Mouse (Mus musculus) liver, embryonic 14.5 days (tissue): ENCODE measurements around the gene Tulp2. TPM values are rescaled to one million over a fixed set of nuclear protein-coding genes. Genes with fewer than 3 reads are reported as not detected.
A peak's percentile ranks its signal among the peaks of the same experiment; 100 is the strongest.
"Not testable (repeated sequence)": the region's sequence is repeated elsewhere in the genome, so short reads cannot be mapped to it uniquely, and the experiment has no call there.

Experiments used
- ATAC-seq: fragments of 200-750 bp; cut with Nextera tagmentation; 2 replicates; pipeline ENCODE4 v1.8.0; 2017; ENCODE audit warnings: moderate number of reproducible peaks, mild to moderate bottlenecking, moderate library complexity; ENCODE audit not compliant: insufficient read depth
- DNase-seq, 3 experiments: peaks; one replicate each; pipeline ENCODE4 v3.0.0-alpha.2; 2012 to 2013; ENCODE audit warnings: low read depth in 3 of 3, low spot score in 3 of 3
- H3K27ac ChIP-seq: fragments of 300-500 bp; sonication (generic); 2 replicates; pipeline ENCODE4 v1.5.1; 2014; ENCODE audit warnings: moderate library complexity, mild to moderate bottlenecking, control low read depth, inconsistent platforms
- H3K27me3 ChIP-seq: fragments of 300-500 bp; sonication (generic); 2 replicates; pipeline ENCODE4 v1.6.1; 2014; ENCODE audit warnings: mild to moderate bottlenecking, low read length, moderate library complexity; ENCODE audit not compliant: control insufficient read depth, insufficient read depth
- H3K36me3 ChIP-seq: fragments of 300-500 bp; sonication (generic); replicated peaks from 2 replicates; pipeline ENCODE4 v1.6.1; 2014; ENCODE audit warnings: low read depth; ENCODE audit not compliant: control insufficient read depth, insufficient read depth
- H3K4me1 ChIP-seq, 2 experiments: fragments of 200-500 bp in 1 of 2; fragments of 300-500 bp in 1 of 2; sonication (generic) in 1 of 2; replicated peaks; 2 replicates each; pipeline ENCODE4 v1.6.1; 2012 to 2014; ENCODE audit warnings: antibody characterized with exemption in 1 of 2, inconsistent platforms in 1 of 2, low read length in 1 of 2; ENCODE audit not compliant: control insufficient read depth in 2 of 2, insufficient read depth in 2 of 2
- H3K4me2 ChIP-seq: fragments of 300-500 bp; sonication (generic); 2 replicates; pipeline ENCODE4 v1.6.1; 2014; ENCODE audit warnings: low read depth, mild to moderate bottlenecking, control low read depth, moderate library complexity
- H3K4me3 ChIP-seq, 2 experiments: fragments of 200-500 bp in 1 of 2; fragments of 300-500 bp in 1 of 2; sonication (generic) in 1 of 2; 2 replicates each; pipeline ENCODE4 v1.5.1; 2012 to 2014; ENCODE audit warnings: low read depth in 2 of 2, low read length in 2 of 2, mild to moderate bottlenecking in 2 of 2, control low read depth in 1 of 2, inconsistent platforms in 1 of 2, moderate library complexity in 1 of 2; ENCODE audit not compliant: insufficient read depth in 1 of 2
- H3K9ac ChIP-seq: fragments of 300-500 bp; sonication (generic); replicated peaks from 2 replicates; pipeline ENCODE4 v1.6.1; 2014; ENCODE audit warnings: mild to moderate bottlenecking, control low read depth, moderate library complexity
- H3K9me3 ChIP-seq: fragments of 300-500 bp; sonication (generic); 2 replicates; pipeline ENCODE4 v1.6.1; 2016; ENCODE audit warnings: low read length, mixed read lengths; ENCODE audit not compliant: control insufficient read depth
- CTCF ChIP-seq: IDR thresholded peaks from 2 replicates; pipeline ENCODE4 v1.5.1; 2016; ENCODE audit warnings: antibody characterized with exemption, low read depth, control low read depth
- EP300 ChIP-seq: IDR thresholded peaks from 2 replicates; pipeline ENCODE4 v1.6.1; 2016; ENCODE audit warnings: antibody characterized with exemption, low read depth
- WGBS: fragments of 180-500 bp; shearing (Covaris S2); extraction: QIAGEN DNeasy Blood & Tissue Kit; methylation state at CpG from one replicate; pipeline ENCODE4 v1.1.7; 2014; ENCODE audit not compliant: insufficient replicate concordance; 5-methylcytosine and 5-hydroxymethylcytosine counted together
- polyA plus RNA-seq, 2 experiments: library from polyadenylated mRNA; depleted of rRNA in 1 of 2; stranded (reverse) in 1 of 2; unstranded in 1 of 2; fragments of >200 nt; fragmentation: Nextera tagmentation in 1 of 2; extraction: Ambion mirVana in 1 of 2; gene quantifications; 2 replicates each; pipeline versions ENCODE4 v1.2.1 to v1.2.3; 2012 to 2014

Gene Tulp2
- polyA plus RNA-seq, 2 experiments = 0.13 to 0.47 TPM

- DNase-seq = not testable (repeated sequence)
Observed at GRCm38 (mm10) chr7:45462868-45463267, 18.8 kb upstream of the Tulp2 start.

DNA sequence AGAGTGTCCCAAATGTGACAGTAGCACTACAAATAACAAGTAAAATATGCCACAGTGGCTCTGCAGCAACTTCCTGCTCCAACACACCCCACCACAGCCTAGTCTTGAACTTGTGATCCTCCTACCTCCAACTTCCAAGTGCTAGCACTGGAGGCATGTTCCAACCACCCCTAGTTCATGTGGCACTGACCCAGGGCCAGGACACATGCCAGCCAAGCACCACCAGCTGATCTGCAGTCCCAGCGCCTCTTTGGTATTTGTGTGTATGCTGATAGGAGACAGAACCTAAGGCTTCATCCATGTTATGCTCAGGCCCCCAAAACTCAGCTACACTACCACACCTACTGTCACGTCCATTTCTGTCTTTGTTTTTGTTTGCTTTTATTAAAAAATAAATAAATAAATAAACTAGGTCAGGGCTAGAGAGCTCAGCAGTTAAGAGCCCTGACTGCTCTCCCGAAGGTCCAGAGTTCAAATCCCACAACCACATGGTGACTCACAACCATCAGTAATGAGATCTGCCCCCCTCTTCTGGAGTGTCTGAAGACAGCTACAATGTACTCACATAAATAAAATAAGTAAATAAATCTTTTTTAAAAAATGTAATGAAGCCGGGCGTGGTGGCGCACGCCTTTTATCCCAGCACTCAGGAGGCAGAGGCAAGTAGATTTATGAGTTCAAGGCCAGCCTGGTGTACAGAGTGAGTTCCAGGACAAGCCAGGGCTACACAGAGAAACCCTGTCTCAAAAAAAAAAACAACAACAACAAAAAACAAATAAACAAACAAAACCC, 17.5 kb upstream of the Tulp2 start:
- Histone ChIP-seq H3K9me3 (no peaks in the 10 kb centered on the region), H3K9ac (no peak overlapping the region), H3K4me3 (no peak overlapping the region), H3K4me2 (no peak overlapping the region), H3K27ac (no peak overlapping the region), H3K4me1 (peaks cover 23 to 37% of the 10 kb centered on the region in 2 experiments), H3K27me3 (no peaks in the 10 kb centered on the region), H3K36me3 (peaks cover 23% of the 10 kb centered on the region)
- DNase-seq (no peak), ATAC-seq (no peak)
- TF ChIP-seq CTCF = no peak
- TF ChIP-seq EP300 = no peak
- WGBS = 85% methylated on average over 7 of the region's 7 CpGs

More at GRCm38 (mm10) chr7:45462868-45463267, 18.8 kb upstream of the Tulp2 start:
- H3K4me3 ChIP-seq, H3K9ac ChIP-seq, H3K4me2 ChIP-seq, H3K27ac ChIP-seq, ATAC-seq, H3K9me3 ChIP-seq, H3K27me3 ChIP-seq: not testable (repeated sequence)
- WGBS = 69% methylated on average over 4 of the region's 4 CpGs
- Histone ChIP-seq H3K4me1 (peaks cover 29 to 41% of the 10 kb centered on the region in 2 experiments), H3K36me3 (peaks cover 33% of the 10 kb centered on the region)
- peak; percentile 45 for TF ChIP-seq CTCF

DNA sequence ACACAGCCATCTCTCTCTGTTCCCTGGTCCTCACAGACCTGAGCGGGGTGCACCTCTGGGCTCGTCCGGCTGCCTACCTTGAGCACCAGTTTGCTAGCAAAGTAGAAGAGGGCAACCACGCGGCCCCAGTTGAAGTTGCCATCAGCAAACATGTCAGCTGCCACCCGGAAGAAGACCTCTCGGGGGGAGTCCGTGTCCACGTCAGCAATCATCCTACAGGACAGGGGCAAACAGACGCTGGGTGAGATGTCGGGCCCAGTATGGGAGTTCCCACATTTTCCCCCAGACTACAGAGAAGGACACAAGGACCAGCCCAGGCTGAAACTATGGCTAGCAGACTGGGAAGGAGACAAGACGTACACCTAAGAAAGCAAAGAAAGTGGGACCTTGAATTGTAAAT, 16.6 kb upstream of the Tulp2 start:
- Histone ChIP-seq H3K4me1 (peaks cover 22 to 34% of the 10 kb centered on the region in 2 experiments), H3K27me3 (no peaks in the 10 kb centered on the region), H3K9ac (no peak overlapping the region), H3K9me3 (no peaks in the 10 kb centered on the region), H3K4me3 (no peak overlapping the region), H3K27ac (no peak overlapping the region), H3K4me2 (peak overlapping the region; percentile 83; the same call in 1 of the 2 replicates), H3K36me3 (peaks cover 23% of the 10 kb centered on the region)
- DNase-seq (no peak), ATAC-seq (no peak)
- TF ChIP-seq EP300 = no peak
- TF ChIP-seq CTCF = no peak
- 89% methylated on average over 12 of the region's 12 CpGs for WGBS

- Histone ChIP-seq H3K27ac (no peak overlapping the region), H3K9me3 (no peaks in the 10 kb centered on the region), H3K4me2 (peak overlapping the region; percentile 83), H3K9ac (peak overlapping the region; percentile 71), H3K4me3 (peak overlapping the region; percentile 62 to 69), H3K27me3 (no peaks in the 10 kb centered on the region), H3K36me3 (peaks cover 23% of the 10 kb centered on the region), H3K4me1 (peaks cover 17 to 30% of the 10 kb centered on the region in 2 experiments)
- DNase-seq = no peak
- ATAC-seq = no peak
- TF ChIP-seq CTCF (peak; percentile 47), EP300 (no peak)
- 68% methylated on average over 9 of the region's 9 CpGs for WGBS
Observed at GRCm38 (mm10) chr7:45465549-45465948, 16.1 kb upstream of the Tulp2 start.

GRCm38 (mm10) chr7:45466283-45467089, 15.2 kb upstream of the Tulp2 start, which contains the start of gene Bax:
Gene Bax (minus strand): TSS chr7:45466898.
- H3K4me2 ChIP-seq = peak within 1 kb of the TSS; percentile 83
- ATAC-seq = peak; percentile 76
- peak within 1 kb of the TSS; percentile 51 for H3K27ac ChIP-seq
- peaks cover 17 to 26% of the 10 kb centered on the region in 2 experiments for H3K4me1 ChIP-seq
- no peaks in the 10 kb centered on the region for H3K27me3 ChIP-seq
- H3K9ac ChIP-seq = peak within 1 kb of the TSS; percentile 71
- H3K9me3 ChIP-seq = no peaks in the 10 kb centered on the region
- H3K4me3 ChIP-seq = peak within 1 kb of the TSS; percentile 62 to 69
- peaks cover 22% of the 10 kb centered on the region for H3K36me3 ChIP-seq
- TF ChIP-seq EP300 = no peak
- TF ChIP-seq CTCF = 0 out of 2 replicates have a peak, but pooled peaks have one; percentile 19
- DNase-seq = peak; percentile 88 to 91 (median 89)
- WGBS = under 1% methylated on average over 58 of the region's 58 CpGs
